Mouse (Mus musculus) right cerebral cortex, postnatal 14 days (tissue): ENCODE results near the gene Ssc5d.

Experiments
- DNase-seq: peaks from one replicate; pipeline ENCODE4 v3.0.0; 2022

Ssc5d gene

DNA sequence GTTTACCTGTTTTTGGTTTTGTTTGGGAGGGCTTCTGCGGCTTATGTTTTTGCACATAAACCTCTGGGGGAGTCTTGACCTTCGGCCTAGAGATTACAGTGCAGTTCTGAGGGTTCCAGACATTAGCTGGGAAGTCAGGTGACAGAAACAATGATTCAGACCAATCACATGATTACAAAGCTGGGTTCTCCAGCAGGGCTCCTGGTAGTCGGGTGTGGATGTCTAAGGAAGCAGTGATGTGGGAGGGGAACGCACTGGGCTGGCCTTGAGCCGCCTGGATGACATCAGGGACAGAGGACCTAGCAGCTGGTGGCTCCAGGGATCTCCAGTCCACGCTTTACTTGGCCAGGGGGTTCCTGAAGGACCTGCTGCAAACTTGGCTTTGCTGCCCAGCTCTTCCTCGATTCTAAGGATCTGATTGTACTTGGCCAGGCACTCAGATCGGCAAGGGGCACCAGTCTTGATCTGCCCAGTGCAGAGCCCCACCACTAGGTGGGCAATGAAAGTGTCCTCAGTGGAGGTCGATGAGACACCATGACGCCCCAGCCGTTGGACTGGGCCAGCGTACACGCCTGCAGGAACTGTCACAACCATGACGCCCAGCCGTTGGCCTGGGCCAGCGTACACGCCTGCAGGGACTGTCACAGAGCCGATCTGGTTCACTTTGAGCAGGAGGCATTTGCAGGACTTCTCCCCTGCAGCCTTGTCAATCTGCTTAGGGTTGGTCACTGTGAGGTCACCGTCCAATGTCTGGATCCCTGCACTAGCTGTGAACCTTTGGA lies 25.2 kb downstream of the Ssc5d start:
- DNase-seq = no peak

DNA sequence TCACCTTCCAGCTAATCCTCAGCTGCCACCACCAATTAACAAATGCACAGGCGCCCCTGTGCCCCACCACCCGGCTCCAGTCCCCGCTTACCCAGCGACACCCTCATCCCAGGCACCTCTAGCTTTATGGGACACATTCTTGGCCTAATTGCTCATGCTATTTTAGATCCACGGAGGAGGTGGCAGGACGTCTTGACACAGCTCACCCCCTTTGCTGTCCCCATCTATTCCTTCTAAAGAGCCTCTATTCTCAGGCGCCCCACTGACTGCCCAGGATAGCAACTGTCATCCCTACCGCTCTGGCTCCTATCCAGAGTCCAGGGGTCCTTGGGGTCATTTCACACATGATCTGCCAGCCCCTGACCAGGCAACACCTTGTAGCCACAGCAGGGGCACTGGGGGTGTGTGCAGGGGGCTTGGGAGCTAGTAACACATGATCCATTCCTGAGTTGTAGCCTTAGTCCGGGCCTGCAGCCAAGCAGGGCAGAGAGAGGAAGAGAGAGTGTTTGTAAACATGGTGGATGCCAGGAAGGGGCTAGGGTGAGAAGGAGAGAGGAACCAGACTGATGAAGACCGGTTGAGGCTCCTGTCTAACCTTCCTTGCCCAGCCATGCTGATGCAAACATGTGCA lies 28.3 kb downstream of the Ssc5d start:
- no peak for DNase-seq

DNA sequence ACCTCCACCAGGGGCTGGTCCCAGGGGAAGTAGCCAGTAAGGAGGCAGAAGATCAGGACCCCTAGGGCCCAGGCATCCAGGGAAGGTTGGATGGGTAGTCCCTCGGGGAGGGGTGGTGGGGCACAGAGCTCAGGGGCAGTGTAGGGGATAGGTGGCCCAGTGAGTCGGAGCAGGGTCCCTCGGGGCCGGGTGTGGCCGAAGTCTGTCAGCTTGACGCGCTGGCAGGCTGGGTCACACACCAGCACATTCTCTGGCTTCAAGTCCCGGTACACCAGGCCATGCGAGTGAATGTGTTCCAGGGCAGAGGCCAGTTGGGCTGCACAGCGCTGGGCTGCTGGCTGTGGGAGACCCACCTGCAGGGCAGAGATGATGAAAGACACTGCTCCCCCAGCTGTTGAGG lies 31.8 kb downstream of the Ssc5d start:
- DNase-seq = no peak

DNA sequence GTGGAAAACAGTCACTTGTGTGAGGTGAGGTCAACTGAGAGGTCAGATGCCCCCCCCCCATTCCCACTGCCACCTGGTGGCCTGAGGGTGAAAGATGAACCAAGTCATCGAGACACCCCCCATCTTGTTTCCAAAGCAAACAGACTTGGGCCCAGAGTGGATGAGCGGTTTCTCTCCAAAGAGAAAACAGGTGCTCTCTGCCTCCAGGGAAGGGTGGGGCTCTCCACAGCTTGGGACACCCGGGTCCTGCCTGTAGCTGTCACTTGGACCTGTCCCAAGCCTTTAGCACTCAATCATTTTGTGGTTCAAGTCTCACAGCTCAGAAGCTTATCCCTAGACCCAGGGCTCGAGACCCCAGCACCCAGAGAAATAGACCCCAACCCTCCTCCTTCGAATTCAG lies 37.9 kb downstream of the Ssc5d start:
- no peak for DNase-seq

DNA sequence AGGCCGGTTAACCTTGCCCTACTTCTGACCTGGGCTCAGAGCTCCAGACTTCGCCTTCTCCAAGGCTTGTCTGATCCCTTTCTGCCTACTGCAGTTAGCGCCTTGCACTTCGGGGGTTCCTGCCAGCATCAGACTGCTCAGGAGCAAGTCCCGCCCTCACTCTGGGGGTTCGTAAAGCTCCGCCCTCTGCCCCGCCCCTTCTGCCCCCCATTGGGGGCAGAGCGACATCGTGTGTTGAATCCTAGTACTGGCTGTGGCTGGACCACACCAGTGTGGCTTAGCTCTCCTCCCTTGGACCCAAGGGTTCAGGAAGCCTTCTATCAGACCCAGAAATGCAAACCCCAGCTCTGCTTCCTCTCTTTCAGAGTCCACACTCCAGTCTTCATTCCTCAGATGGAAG lies 38.7 kb downstream of the Ssc5d start, which contains the start of gene Sbk2:
Sbk2 (minus strand) TSS at position 135 of the 400 bp plus-strand sequence.
- DNase-seq = peak; percentile 76

DNA sequence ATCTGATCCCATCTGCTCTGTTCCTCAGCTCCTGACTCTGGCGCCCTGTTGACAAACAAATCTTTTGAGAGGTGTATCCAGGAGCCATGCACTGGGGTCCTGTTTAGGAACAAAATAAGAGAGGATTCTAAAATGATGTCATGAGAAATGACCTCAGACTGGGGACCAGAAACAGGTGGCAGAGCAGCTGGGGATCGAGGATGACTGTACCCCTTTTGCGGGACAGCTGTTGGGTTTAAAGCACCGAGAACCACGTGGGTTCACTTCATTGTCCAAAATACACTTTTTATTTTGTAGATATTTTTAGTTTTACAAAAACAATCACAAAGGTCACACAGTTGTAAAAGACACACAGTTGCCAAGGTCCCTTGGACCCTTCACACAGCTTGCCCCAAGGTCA lies 39.4 kb downstream of the Ssc5d start:
- no peak for DNase-seq

DNA sequence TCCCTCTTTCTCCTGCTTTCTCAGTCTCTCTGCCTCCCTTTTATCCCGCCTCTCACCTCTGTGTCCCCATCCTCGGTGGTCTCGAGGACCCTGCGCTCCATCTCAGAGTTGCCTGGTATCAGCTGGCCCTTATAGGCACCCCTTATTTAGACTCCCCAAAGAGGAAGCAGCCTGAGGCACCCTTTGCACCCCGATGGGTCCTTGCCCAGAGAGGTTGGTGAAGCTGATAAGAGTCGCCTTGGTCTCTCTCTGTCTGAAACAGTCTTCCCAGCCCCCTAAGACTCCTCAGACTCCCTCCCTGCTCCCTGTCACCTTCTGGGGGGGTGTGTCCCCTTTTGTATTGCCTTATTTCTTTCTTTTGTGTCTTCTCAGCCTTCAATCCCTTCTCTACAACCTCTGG lies 45.5 kb downstream of the Ssc5d start, which contains the start of gene Sbk3:
Sbk3 (minus strand) TSS at position 101 of the 400 bp plus-strand sequence.
- no peak for DNase-seq

DNA sequence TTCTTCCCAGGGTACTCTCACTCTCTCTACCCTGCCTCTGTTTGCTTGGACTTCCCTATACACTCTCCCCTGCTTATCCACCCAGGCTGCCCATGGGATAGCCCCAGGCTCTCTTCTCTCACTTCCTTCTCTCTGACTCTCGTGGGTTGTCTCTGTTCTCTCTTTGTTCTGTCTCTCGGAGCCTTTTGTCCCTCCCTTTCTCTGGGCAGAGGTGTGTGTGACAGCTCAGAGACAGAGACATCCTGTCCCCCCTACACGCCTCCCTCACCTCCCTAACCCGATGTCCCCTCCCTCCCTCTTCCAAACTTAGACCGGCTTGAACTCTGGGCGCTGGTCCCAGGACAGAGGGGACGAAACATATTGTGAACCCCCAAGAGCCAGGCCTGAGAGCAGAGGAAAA lies 46.1 kb downstream of the Ssc5d start:
- DNase-seq = no peak

DNA sequence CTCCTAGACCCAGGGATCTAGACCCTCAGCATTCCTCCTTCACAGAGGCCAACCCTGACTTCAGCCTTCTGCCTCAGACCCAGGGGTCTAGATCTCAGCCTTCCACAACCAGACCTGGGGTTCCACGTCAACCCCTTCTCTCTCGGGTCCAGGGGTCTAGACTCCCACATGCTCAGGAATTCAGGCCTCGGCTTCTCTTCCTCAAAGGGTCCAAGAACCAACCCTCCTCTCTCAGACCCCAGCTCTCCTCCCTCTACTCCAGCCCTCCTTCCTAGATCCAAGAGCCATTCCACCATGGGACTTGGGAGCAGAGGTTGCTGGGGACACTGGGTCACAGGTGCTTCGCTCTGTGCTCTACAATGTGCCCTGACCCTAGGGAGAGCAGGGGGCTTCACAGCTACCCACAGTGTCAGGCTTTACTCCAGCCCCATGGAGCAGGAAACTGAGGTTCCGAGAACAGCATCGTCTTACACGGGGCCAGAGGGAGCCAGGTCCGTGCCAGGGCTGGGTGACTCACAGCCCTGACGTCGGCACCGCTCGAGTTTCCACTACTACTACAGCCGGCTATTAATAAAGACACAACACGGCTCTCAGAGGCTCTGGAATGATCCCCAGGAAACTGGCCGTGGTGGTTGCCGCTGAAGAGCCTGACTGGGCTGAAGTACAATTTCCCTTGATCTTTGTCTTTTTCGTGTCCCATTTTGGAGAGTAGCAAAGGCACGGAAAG lies 46.9 kb downstream of the Ssc5d start:
- DNase-seq = no peak

DNA sequence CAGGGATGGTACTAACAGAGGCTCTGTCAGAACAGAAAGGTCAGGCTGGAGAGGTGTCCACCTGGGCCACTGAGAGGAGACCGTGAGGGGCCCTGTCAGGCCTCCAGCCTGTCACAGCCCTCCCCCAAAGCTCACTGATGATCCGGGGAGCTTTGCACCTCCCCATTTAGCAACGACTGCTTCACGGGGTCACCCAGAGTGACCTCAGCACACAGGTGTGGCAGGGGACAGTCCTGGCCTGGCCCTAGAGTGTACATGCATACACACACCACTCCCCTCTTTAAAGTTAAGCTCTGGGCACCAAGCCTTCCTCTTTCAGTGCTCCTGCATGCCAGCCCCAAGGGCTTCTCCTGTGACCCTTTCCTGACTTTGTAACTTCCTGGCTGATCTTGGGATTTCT lies 49.9 kb downstream of the Ssc5d start:
- DNase-seq = no peak

DNA sequence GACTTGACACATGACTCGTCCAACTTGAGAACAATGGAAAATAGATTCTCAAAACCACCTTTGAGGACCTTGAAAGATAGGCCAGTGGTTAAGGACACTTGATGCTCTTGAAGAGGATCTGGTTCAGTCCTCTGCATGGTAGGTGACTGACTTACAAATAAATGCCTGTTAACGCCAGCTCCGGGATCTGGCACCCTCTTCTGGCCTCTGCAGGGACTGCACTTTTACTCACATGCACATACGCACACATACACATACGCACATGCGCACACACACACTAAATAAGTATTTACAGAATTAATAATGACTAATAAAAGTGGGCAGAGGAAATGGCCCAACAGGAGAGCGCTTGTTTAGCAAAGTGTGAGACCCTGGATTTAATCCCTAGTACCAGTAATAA lies 51.2 kb downstream of the Ssc5d start:
- no peak for DNase-seq

DNA sequence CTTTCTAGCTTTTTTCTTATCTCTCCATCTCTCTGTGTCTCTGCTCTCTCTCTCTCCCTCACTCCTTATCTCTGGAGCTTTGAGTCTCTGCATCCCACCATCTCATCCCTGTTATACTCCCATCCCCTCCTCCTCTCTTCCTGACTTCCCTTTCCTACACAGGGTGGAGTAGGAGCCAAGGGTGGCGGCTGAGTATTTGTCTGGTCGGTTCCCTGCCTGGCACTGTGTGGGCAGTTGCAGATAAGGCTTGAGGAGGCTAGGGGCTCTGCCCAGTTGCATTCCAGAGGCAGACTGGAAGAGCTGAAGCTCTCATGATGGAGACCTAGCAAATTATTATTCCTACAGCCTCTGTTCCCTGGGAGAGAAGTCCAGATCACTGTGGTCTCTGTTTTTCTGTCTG lies 62.7 kb downstream of the Ssc5d start:
- no peak for DNase-seq

DNA sequence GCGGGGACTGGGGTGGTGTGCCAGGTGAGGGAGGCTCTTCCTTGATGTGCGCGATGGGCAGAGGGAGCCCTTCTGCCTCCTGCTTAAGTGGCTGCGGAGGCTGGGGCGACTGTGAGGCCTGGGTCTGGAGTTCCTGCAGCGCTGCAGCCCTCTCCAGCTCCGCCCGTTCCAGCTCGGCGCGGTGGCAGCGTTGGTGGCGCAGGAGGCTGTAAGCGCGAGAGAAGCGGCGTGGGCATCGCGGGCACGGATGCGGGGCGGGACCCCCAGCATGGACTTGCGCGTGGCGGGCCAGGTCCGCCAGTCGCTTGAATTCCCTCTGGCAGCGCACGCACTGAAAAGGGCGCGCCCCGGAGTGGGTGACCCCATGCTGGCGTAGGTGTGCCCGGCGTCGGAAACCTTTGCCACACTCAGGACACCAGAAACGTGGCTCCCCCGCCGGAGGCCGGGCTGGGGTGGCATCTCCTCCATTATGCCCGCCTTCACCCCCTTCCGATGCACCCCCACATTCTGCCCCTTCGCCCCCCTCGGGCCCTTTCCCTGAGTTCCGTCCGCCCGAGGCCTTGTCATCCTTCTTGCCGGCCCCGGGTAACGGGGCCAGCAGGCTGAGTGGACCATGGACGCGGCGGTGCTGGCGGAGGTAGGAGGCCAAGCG lies 67.9 kb downstream of the Ssc5d start:
- DNase-seq = no peak

DNA sequence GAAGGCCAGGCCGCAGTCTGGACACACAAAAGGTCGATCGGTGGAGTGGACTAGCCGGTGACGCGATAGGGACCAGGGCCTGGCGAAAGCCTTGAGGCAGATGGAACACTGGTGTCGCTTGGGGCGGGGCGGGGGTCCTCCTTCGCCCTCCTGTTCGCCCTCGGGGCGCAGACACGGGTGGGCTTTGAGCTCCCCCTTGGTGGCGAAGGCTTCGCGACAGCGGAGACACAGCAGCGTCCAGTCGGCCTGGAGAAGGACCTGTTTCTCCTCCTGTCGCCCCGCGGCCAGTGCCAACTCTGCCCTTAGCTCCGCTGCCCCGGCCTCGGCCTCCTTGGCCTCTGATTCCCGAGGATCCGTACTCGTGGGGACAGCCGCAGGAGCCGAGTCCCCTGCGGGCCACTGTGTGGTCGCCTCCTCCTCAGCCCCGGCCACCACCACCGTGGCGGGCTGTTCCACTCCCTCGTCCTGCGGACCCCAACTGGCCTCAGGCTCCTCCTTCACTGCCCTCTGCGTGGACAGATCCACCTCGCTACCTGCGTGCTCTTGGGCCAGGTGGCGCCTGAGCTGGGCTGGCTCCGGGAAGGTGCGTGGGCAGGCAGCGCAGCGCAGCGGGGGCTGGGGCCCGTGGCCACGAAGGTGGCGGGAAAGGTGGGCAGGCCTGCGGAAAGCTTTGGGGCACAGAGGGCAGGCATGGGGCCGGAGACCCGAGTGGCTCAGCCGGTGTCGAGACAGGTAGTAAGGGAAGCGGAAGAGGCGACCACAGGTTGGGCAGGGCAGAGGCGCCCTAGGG lies 68.6 kb downstream of the Ssc5d start:
- no peak for DNase-seq
